Mouse (Mus musculus) midbrain, embryonic 15.5 days (tissue): ENCODE results near the gene Pid1. TPM values are rescaled to one million over a fixed set of nuclear protein-coding genes. Genes with fewer than 3 reads are reported as not detected.

Experiments used
- ATAC-seq: fragments of 200-750 bp; cut with Nextera tagmentation; replicated peaks from 2 replicates; pipeline ENCODE4 v1.8.0; 2017; ENCODE audit warnings: moderate TSS enrichment
- H3K27ac ChIP-seq: fragments of 300-500 bp; sonication (generic); 2 replicates; pipeline ENCODE4 v1.5.1; 2015; ENCODE audit warnings: mild to moderate bottlenecking, inconsistent platforms
- H3K27me3 ChIP-seq: fragments of 300-500 bp; sonication (generic); replicated peaks from 2 replicates; pipeline ENCODE4 v1.6.1; 2015; ENCODE audit warnings: inconsistent platforms
- H3K36me3 ChIP-seq: fragments of 300-500 bp; sonication (generic); replicated peaks from 2 replicates; pipeline ENCODE4 v1.6.1; 2015; ENCODE audit warnings: inconsistent platforms
- H3K4me1 ChIP-seq: fragments of 300-500 bp; sonication (generic); 2 replicates; pipeline ENCODE4 v1.6.1; 2015; ENCODE audit warnings: inconsistent platforms
- H3K4me2 ChIP-seq: fragments of 300-500 bp; sonication (generic); 2 replicates; pipeline ENCODE4 v1.6.1; 2015; ENCODE audit warnings: inconsistent platforms, mild to moderate bottlenecking, moderate library complexity
- H3K4me3 ChIP-seq: fragments of 300-500 bp; sonication (generic); 2 replicates; pipeline ENCODE4 v1.5.1; 2015; ENCODE audit warnings: mild to moderate bottlenecking, inconsistent platforms
- H3K9ac ChIP-seq: fragments of 300-500 bp; sonication (generic); 2 replicates; pipeline ENCODE4 v1.6.1; 2015; ENCODE audit warnings: mild to moderate bottlenecking, inconsistent platforms
- H3K9me3 ChIP-seq: fragments of 300-500 bp; sonication (generic); 2 replicates; pipeline ENCODE4 v1.6.1; 2016; ENCODE audit warnings: inconsistent platforms
- WGBS: fragments of 180-500 bp; shearing (Covaris S2); methylation state at CpG from one replicate; pipeline ENCODE4 v1.1.7; 2015; ENCODE audit warnings: mixed read lengths; 5-methylcytosine and 5-hydroxymethylcytosine counted together
- polyA plus RNA-seq: library from polyadenylated mRNA; unstranded; fragments of >200 nt; fragmentation: Nextera tagmentation; extraction: Ambion mirVana; gene quantifications from 2 replicates; pipeline ENCODE4 v1.2.1, GENCODE M21; 2015

The Pid1 gene
- polyA plus RNA-seq, 1 experiment from 2014 or later: 88.1 TPM

GRCm38 (mm10) chr1:84284293-84285068, 79.5 kb downstream of the Pid1 start:
- Histone ChIP-seq H3K4me2 (peak overlapping the region; percentile 88), H3K4me3 (peak overlapping the region; percentile 89), H3K36me3 (no peaks in the 10 kb centered on the region), H3K9ac (peak overlapping the region; percentile 83), H3K27me3 (no peaks in the 10 kb centered on the region), H3K4me1 (peaks cover 30% of the 10 kb centered on the region), H3K9me3 (no peaks in the 10 kb centered on the region), H3K27ac (peak overlapping the region; percentile 66)
- ATAC-seq: peak; percentile 91
- WGBS: 2% methylated on average over 52 of the region's 53 CpGs

- H3K36me3 ChIP-seq: no peaks in the 10 kb centered on the region
- no peaks in the 10 kb centered on the region for H3K9me3 ChIP-seq
- no peaks in the 10 kb centered on the region for H3K27me3 ChIP-seq
- ATAC-seq: no peak
- peak overlapping the region; percentile 89 for H3K4me3 ChIP-seq
- peak overlapping the region; percentile 83; the same call in 1 of the 2 replicates for H3K9ac ChIP-seq
- 14% methylated on average over 2 of the region's 2 CpGs for WGBS
- peaks cover 30% of the 10 kb centered on the region for H3K4me1 ChIP-seq
- H3K27ac ChIP-seq: no peak overlapping the region
- peak overlapping the region; percentile 88 for H3K4me2 ChIP-seq
Observed at GRCm38 (mm10) chr1:84283119-84283518, 80.9 kb downstream of the Pid1 start.

GRCm38 (mm10) chr1:84280171-84280570, 83.8 kb downstream of the Pid1 start:
- 88% methylated on average over 3 of the region's 3 CpGs for WGBS
- no peak overlapping the region for H3K4me3 ChIP-seq
- H3K27me3 ChIP-seq: no peaks in the 10 kb centered on the region
- no peaks in the 10 kb centered on the region for H3K9me3 ChIP-seq
- no peak overlapping the region for H3K27ac ChIP-seq
- no peak for ATAC-seq
- peaks cover 28% of the 10 kb centered on the region for H3K4me1 ChIP-seq
- H3K4me2 ChIP-seq: no peak overlapping the region
- H3K9ac ChIP-seq: no peak overlapping the region
- H3K36me3 ChIP-seq: no peaks in the 10 kb centered on the region

GRCm38 (mm10) chr1:84278359-84279255, 85.4 kb downstream of the Pid1 start:
- H3K4me1 ChIP-seq: peaks cover 24% of the 10 kb centered on the region
- WGBS: 88% methylated on average over 7 of the region's 7 CpGs
- no peaks in the 10 kb centered on the region for H3K36me3 ChIP-seq
- no peak overlapping the region for H3K27ac ChIP-seq
- no peak for ATAC-seq
- H3K27me3 ChIP-seq: no peaks in the 10 kb centered on the region
- H3K4me2 ChIP-seq: no peak overlapping the region
- H3K9ac ChIP-seq: no peak overlapping the region
- H3K4me3 ChIP-seq: no peak overlapping the region
- H3K9me3 ChIP-seq: no peaks in the 10 kb centered on the region

- no peaks in the 10 kb centered on the region for H3K36me3 ChIP-seq
- 67% methylated on average over 4 of the region's 4 CpGs for WGBS
- H3K4me1 ChIP-seq: no peaks in the 10 kb centered on the region
- no peak overlapping the region for H3K9ac ChIP-seq
- ATAC-seq: no peak
- H3K4me3 ChIP-seq: no peak overlapping the region
- no peaks in the 10 kb centered on the region for H3K27me3 ChIP-seq
- no peak overlapping the region for H3K27ac ChIP-seq
- H3K4me2 ChIP-seq: no peak overlapping the region
- H3K9me3 ChIP-seq: no peaks in the 10 kb centered on the region
Observed at GRCm38 (mm10) chr1:84272951-84273350, 91.0 kb downstream of the Pid1 start.

GRCm38 (mm10) chr1:84271712-84272200, 92.2 kb downstream of the Pid1 start:
- no peaks in the 10 kb centered on the region for H3K9me3 ChIP-seq
- no peaks in the 10 kb centered on the region for H3K36me3 ChIP-seq
- no peak overlapping the region for H3K9ac ChIP-seq
- 82% methylated on average over 2 of the region's 2 CpGs for WGBS
- no peaks in the 10 kb centered on the region for H3K27me3 ChIP-seq
- ATAC-seq: no peak
- H3K4me1 ChIP-seq: no peaks in the 10 kb centered on the region
- no peak overlapping the region for H3K27ac ChIP-seq
- H3K4me3 ChIP-seq: no peak overlapping the region
- no peak overlapping the region for H3K4me2 ChIP-seq

- 95% methylated on average over 2 of the region's 2 CpGs for WGBS
Observed at GRCm38 (mm10) chr1:84257656-84258055, 106.3 kb downstream of the Pid1 start.

GRCm38 (mm10) chr1:84254361-84254760, 109.6 kb downstream of the Pid1 start:
- Histone ChIP-seq H3K27ac (no peak overlapping the region), H3K4me3 (no peak overlapping the region), H3K4me2 (no peak overlapping the region), H3K27me3 (no peaks in the 10 kb centered on the region), H3K36me3 (no peaks in the 10 kb centered on the region), H3K9me3 (no peaks in the 10 kb centered on the region), H3K4me1 (0 out of 2 replicates have a peak, but pooled peaks cover 3% of the 10 kb centered on the region), H3K9ac (no peak overlapping the region)
- 84% methylated on average over 5 of the region's 5 CpGs for WGBS
- no peak for ATAC-seq

More at GRCm38 (mm10) chr1:84257656-84258055, 106.3 kb downstream of the Pid1 start:
- Histone ChIP-seq H3K9me3 (no peaks in the 10 kb centered on the region), H3K36me3 (no peaks in the 10 kb centered on the region), H3K9ac (no peak overlapping the region), H3K4me1 (no peaks in the 10 kb centered on the region), H3K27ac (no peak overlapping the region), H3K27me3 (no peaks in the 10 kb centered on the region), H3K4me2 (no peak overlapping the region), H3K4me3 (no peak overlapping the region)
- no peak for ATAC-seq

GRCm38 (mm10) chr1:84253838-84254237, 110.1 kb downstream of the Pid1 start:
- WGBS: 52% methylated on average over 3 of the region's 3 CpGs
- Histone ChIP-seq H3K4me1 (0 out of 2 replicates have a peak, but pooled peaks cover 3% of the 10 kb centered on the region), H3K36me3 (no peaks in the 10 kb centered on the region), H3K27me3 (no peaks in the 10 kb centered on the region), H3K4me3 (no peak overlapping the region), H3K27ac (no peak overlapping the region), H3K9me3 (no peaks in the 10 kb centered on the region), H3K9ac (no peak overlapping the region), H3K4me2 (no peak overlapping the region)
- ATAC-seq: no peak

GRCm38 (mm10) chr1:84251205-84251604, 112.8 kb downstream of the Pid1 start:
- no peak for ATAC-seq
- Histone ChIP-seq H3K36me3 (no peaks in the 10 kb centered on the region), H3K4me2 (no peak overlapping the region), H3K4me1 (0 out of 2 replicates have a peak, but pooled peaks cover 3% of the 10 kb centered on the region), H3K27ac (no peak overlapping the region), H3K27me3 (no peaks in the 10 kb centered on the region), H3K4me3 (no peak overlapping the region), H3K9me3 (no peaks in the 10 kb centered on the region), H3K9ac (no peak overlapping the region)
- WGBS: 58% methylated on average over 1 of the region's 1 CpGs

- ATAC-seq: no peak
- H3K27ac ChIP-seq: no peak overlapping the region
Observed at GRCm38 (mm10) chr1:84250770-84251169, 113.2 kb downstream of the Pid1 start.

GRCm38 (mm10) chr1:84249772-84250338, 114.1 kb downstream of the Pid1 start:
- Histone ChIP-seq H3K36me3 (no peaks in the 10 kb centered on the region), H3K9ac (no peak overlapping the region), H3K9me3 (no peaks in the 10 kb centered on the region), H3K4me3 (no peak overlapping the region), H3K27me3 (no peaks in the 10 kb centered on the region), H3K4me2 (no peak overlapping the region), H3K4me1 (0 out of 2 replicates have a peak, but pooled peaks cover 3% of the 10 kb centered on the region), H3K27ac (peak overlapping the region; percentile 14; the same call in 1 of the 2 replicates)
- 36% methylated on average over 6 of the region's 6 CpGs for WGBS
- peak; percentile 56; the same call in 1 of the 2 replicates for ATAC-seq

More at GRCm38 (mm10) chr1:84250770-84251169, 113.2 kb downstream of the Pid1 start:
- H3K27me3 ChIP-seq: no peaks in the 10 kb centered on the region
- H3K9ac ChIP-seq: no peak overlapping the region
- H3K4me1 ChIP-seq: 0 out of 2 replicates have a peak, but pooled peaks cover 3% of the 10 kb centered on the region
- H3K4me3 ChIP-seq: no peak overlapping the region
- WGBS: 89% methylated on average over 1 of the region's 1 CpGs
- no peak overlapping the region for H3K4me2 ChIP-seq
- no peaks in the 10 kb centered on the region for H3K36me3 ChIP-seq
- no peaks in the 10 kb centered on the region for H3K9me3 ChIP-seq
